Mouse (Mus musculus): ENCODE measurements around the gene Kif24.
"Not testable (repeated sequence)": the region's sequence is repeated elsewhere in the genome, so short reads cannot be mapped to it uniquely, and the experiment has no call there.

Gene Kif24

GRCm38 (mm10) chr4:41493464-41494116 lies 28.9 kb upstream of the Kif24 start:
- in situ Hi-C loops (cut with MboI, MseI), result no loop called here

- in situ Hi-C loops (cut with MboI, MseI), result no loop called here
Measured at GRCm38 (mm10) chr4:41492951-41493350, 28.3 kb upstream of the Kif24 start.

- in situ Hi-C loops (cut with MboI, MseI), result no loop called here
Measured at GRCm38 (mm10) chr4:41481601-41482017, 16.9 kb upstream of the Kif24 start.

- in situ Hi-C loops (cut with MboI, MseI), result no loop called here
Measured at GRCm38 (mm10) chr4:41480254-41480653, 15.6 kb upstream of the Kif24 start.

GRCm38 (mm10) chr4:41479456-41479804 lies 14.7 kb upstream of the Kif24 start:
- in situ Hi-C loops (cut with MboI, MseI), result no loop called here

- in situ Hi-C loops (cut with MboI, MseI), result no loop called here
Measured at GRCm38 (mm10) chr4:41478751-41479455, 14.2 kb upstream of the Kif24 start.

GRCm38 (mm10) chr4:41477648-41478160 lies 13.0 kb upstream of the Kif24 start:
- in situ Hi-C loops (cut with MboI, MseI), result no loop called here

- in situ Hi-C loops (cut with MboI, MseI), result no loop called here
Measured at GRCm38 (mm10) chr4:41471384-41471689, 6.7 kb upstream of the Kif24 start.

GRCm38 (mm10) chr4:41470684-41471383 lies 6.1 kb upstream of the Kif24 start:
- in situ Hi-C loops (cut with MboI, MseI), result no loop called here

GRCm38 (mm10) chr4:41470051-41470683 lies 5.5 kb upstream of the Kif24 start:
- in situ Hi-C loops (cut with MboI, MseI), result no loop called here

GRCm38 (mm10) chr4:41469199-41469598 lies 4.5 kb upstream of the Kif24 start:
- in situ Hi-C loops (cut with MboI, MseI), result no loop called here

- in situ Hi-C loops (cut with MboI, MseI), result no loop called here
Measured at GRCm38 (mm10) chr4:41468396-41469080, 3.9 kb upstream of the Kif24 start.

- in situ Hi-C loops (cut with MboI, MseI), result no loop called here
Measured at GRCm38 (mm10) chr4:41465287-41465665, 589 bp upstream of the Kif24 start.

- in situ Hi-C loops (cut with MboI, MseI), result not testable (repeated sequence)
Measured at GRCm38 (mm10) chr4:41463051-41463738, 1.5 kb downstream of the Kif24 start.

- in situ Hi-C loops (cut with MboI, MseI), result no loop called here
Measured at GRCm38 (mm10) chr4:41460690-41461089, 4.0 kb downstream of the Kif24 start.

GRCm38 (mm10) chr4:41447595-41447994 lies 17.1 kb downstream of the Kif24 start:
- in situ Hi-C loops (cut with MboI, MseI), result no loop called here

- in situ Hi-C loops (cut with MboI, MseI), result no loop called here
Measured at GRCm38 (mm10) chr4:41442790-41443302, 21.8 kb downstream of the Kif24 start.

GRCm38 (mm10) chr4:41438931-41439330 lies 25.8 kb downstream of the Kif24 start:
- in situ Hi-C loops (cut with MboI, MseI), result no loop called here

- in situ Hi-C loops (cut with MboI, MseI), result no loop called here
Measured at GRCm38 (mm10) chr4:41416966-41417365, 47.7 kb downstream of the Kif24 start.

GRCm38 (mm10) chr4:41409341-41409740 lies 55.3 kb downstream of the Kif24 start:
- in situ Hi-C loops (cut with MboI, MseI), result no loop called here

GRCm38 (mm10) chr4:41407353-41407752 lies 57.3 kb downstream of the Kif24 start:
- in situ Hi-C loops (cut with MboI, MseI), result no loop called here
